Mouse (Mus musculus) limb, embryonic 12.5 days (tissue): ENCODE results near the gene Ccnj. TPM values are rescaled to one million over a fixed set of nuclear protein-coding genes. Genes with fewer than 3 reads are reported as not detected.
A peak's percentile ranks its signal among the peaks of the same experiment; 100 is the strongest.

ENCODE experiments used
- ATAC-seq: fragments of 200-750 bp; cut with Nextera tagmentation; 2 replicates; pipeline ENCODE4 v1.8.0; 2017; ENCODE audit warnings: low read depth, moderate TSS enrichment; ENCODE audit not compliant: insufficient number of reproducible peaks, insufficient read depth, low FRiP score, low TSS enrichment
- H3K27ac ChIP-seq: fragments of 300-500 bp; sonication (generic); 2 replicates; pipeline ENCODE4 v1.5.1; 2016; ENCODE audit warnings: mild to moderate bottlenecking, moderate library complexity
- H3K27me3 ChIP-seq: fragments of 300-500 bp; sonication (generic); 2 replicates; pipeline ENCODE4 v1.6.1; 2016; ENCODE audit warnings: mild to moderate bottlenecking, moderate library complexity
- H3K36me3 ChIP-seq: fragments of 300-500 bp; sonication (generic); 2 replicates; pipeline ENCODE4 v1.6.1; 2016; ENCODE audit warnings: mild to moderate bottlenecking, moderate library complexity
- H3K4me1 ChIP-seq: fragments of 300-500 bp; sonication (generic); replicated peaks from 2 replicates; pipeline ENCODE4 v1.6.1; 2016
- H3K4me2 ChIP-seq: fragments of 300-500 bp; sonication (generic); 2 replicates; pipeline ENCODE4 v1.6.1; 2016; ENCODE audit warnings: mild to moderate bottlenecking, moderate library complexity
- H3K4me3 ChIP-seq: fragments of 300-500 bp; sonication (generic); replicated peaks from 2 replicates; pipeline ENCODE4 v1.5.1; 2016; ENCODE audit warnings: mild to moderate bottlenecking
- H3K9ac ChIP-seq: fragments of 300-500 bp; sonication (generic); replicated peaks from 2 replicates; pipeline ENCODE4 v1.6.1; 2016; ENCODE audit warnings: mild to moderate bottlenecking, moderate library complexity
- H3K9me3 ChIP-seq: fragments of 300-500 bp; sonication (generic); 2 replicates; pipeline ENCODE4 v1.6.1; 2016; ENCODE audit warnings: mild to moderate bottlenecking, moderate library complexity
- WGBS: fragments of 180-500 bp; shearing (Covaris S2); methylation state at CpG from one replicate; pipeline ENCODE4 v1.1.7; 2016; 5-methylcytosine and 5-hydroxymethylcytosine counted together
- polyA plus RNA-seq: library from polyadenylated mRNA; unstranded; fragments of >200 nt; fragmentation: Nextera tagmentation; extraction: Ambion mirVana; gene quantifications from 2 replicates; pipeline ENCODE4 v1.2.1, GENCODE M21; 2016

Gene Ccnj
- 25.8 and 30.0 TPM in 2 replicates for polyA plus RNA-seq

DNA sequence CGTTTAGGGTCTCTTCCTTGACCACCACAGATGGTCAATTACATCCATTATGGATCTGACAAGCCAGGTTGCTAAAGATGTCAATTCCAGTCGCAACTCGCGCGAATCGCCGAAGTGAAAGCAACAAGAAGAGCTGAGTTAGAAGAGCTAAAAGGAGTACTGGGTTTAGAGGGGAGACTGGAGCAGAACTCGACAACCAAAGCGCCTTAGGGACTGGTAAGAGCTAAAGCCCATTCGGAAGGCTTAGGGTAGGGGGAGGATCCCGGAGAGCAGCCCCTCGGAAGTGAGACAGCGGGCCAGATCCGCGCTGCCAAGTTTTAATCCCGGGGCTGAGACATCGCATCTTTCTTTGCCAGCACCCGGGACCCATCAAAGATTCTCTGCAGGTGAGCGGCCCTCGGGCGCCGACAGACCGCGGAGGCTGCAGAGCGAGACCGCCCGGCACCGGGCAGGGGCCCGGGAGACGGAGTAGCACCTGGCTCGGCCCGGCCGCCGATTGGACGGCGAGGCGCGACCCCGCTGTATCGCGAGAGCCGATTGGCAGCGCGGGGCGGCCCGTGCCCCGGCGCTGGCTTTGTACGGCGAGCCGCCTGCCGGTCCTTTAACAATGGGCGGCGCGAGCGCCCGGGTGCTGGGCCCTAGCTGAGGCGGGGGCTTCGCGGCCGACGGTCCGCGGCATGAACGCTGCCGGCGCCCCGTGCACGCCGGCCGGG, at the start of gene Ccnj:
Ccnj (plus strand) TSS at position 577 of the 713 bp plus-strand sequence.
- Histone ChIP-seq H3K9ac (peak within 1 kb of the TSS; percentile 98), H3K9me3 (no peaks in the 10 kb centered on the region), H3K4me2 (peak within 1 kb of the TSS; percentile 85), H3K4me3 (peak within 1 kb of the TSS; percentile 86), H3K27ac (peak within 1 kb of the TSS; percentile 97), H3K4me1 (peaks cover 35% of the 10 kb centered on the region), H3K27me3 (no peaks in the 10 kb centered on the region), H3K36me3 (no peaks in the 10 kb centered on the region)
- under 1% methylated on average over 71 of the region's 71 CpGs for WGBS
- peak; percentile 97 for ATAC-seq

DNA sequence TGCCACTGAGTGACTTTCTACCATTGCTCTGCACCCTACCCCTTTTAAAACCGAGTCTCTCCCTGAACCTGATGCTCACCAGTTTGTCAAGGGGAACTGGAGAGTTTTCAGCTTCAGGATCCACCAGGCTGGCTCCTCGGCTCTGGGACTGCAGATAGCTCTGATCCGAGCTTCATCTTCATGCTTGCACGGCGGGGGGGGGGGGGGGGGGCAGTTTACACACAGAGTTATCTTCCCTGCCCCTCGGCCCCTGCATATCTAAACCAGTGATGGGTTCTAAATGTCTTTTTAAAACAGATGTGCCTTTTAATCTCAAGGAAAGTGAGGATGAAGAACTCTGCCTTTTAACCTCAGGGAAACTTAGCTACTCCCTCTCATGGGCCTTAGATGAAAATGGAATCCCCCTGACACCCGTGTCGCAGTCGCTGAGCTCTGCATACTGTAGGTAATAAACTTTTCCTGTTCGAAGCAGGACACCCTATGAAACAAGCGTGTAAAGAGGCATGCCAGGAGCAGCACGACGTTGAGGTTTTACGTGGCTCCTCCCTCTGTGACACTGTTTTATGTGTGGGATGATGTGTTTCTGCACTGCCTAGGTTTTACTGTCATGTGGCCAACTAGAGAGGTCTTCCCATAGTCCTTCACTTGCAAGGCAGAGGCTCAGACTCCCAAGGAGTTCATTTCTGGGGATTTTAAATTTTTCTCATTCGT, 42.9 kb upstream of the Ccnj start:
- ATAC-seq = no peak
- 48% methylated on average over 14 of the region's 15 CpGs for WGBS
- no peak overlapping the region for H3K27ac ChIP-seq
- H3K36me3 ChIP-seq = no peaks in the 10 kb centered on the region
- H3K4me1 ChIP-seq = no peaks in the 10 kb centered on the region
- H3K9me3 ChIP-seq = no peaks in the 10 kb centered on the region
- no peak overlapping the region for H3K4me2 ChIP-seq
- no peak overlapping the region for H3K9ac ChIP-seq
- no peak overlapping the region for H3K4me3 ChIP-seq
- H3K27me3 ChIP-seq = no peaks in the 10 kb centered on the region

DNA sequence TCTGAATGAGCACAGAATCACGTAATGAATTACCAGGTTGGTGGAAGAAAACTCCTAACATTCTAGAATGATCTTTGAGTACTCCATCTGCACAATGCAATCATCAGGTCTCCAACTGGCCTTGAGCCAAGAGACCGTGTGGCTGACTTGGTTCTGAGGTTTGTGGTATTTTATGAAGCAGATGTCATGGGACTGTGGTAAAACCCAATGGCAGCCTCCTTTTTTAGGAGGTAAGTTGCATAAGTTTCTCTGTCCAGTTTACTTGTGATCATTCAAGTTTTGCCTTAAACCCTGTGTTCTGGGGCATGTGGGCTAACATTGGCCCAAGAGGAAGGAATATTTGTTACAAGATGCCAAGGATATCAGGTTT, 42.4 kb upstream of the Ccnj start:
- no peak for ATAC-seq
- H3K9ac ChIP-seq = no peak overlapping the region
- H3K4me2 ChIP-seq = no peak overlapping the region
- no peaks in the 10 kb centered on the region for H3K4me1 ChIP-seq
- 61% methylated on average over 2 of the region's 2 CpGs for WGBS
- no peaks in the 10 kb centered on the region for H3K9me3 ChIP-seq
- H3K27ac ChIP-seq = no peak overlapping the region
- no peaks in the 10 kb centered on the region for H3K27me3 ChIP-seq
- no peak overlapping the region for H3K4me3 ChIP-seq
- no peaks in the 10 kb centered on the region for H3K36me3 ChIP-seq

DNA sequence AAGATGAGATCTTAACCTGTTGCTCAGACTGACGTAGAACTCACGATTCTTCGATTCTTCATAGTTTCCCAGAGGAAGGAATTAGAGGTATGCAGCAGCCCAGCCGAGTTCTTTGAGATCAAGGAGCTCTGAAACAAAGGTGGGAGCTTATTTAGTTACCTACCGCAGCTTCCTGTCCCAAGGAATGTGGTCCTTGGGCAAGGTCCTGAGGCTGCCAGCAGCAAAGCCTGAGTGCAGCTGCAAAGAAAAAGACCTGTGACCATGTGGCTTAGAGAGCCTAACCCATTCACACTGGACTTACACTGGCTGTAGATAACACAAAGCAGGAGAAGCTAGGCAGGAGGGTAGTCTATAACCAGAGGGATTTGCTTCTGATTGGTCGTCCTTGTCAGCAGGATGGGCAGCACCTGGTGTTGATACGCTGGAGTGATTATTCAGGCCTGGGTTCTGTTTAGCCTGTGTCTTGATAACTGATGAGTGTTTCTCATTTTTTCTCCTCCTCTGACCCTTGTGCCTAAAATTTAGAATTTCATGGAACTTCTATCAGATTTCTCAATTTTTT, 25.8 kb upstream of the Ccnj start:
- H3K27ac ChIP-seq = no peak overlapping the region
- no peak overlapping the region for H3K4me2 ChIP-seq
- H3K36me3 ChIP-seq = no peaks in the 10 kb centered on the region
- peaks cover 6% of the 10 kb centered on the region; the same call in 1 of the 2 replicates for H3K4me1 ChIP-seq
- 40% methylated on average over 7 of the region's 7 CpGs for WGBS
- ATAC-seq = no peak
- H3K4me3 ChIP-seq = no peak overlapping the region
- no peaks in the 10 kb centered on the region for H3K9me3 ChIP-seq
- H3K27me3 ChIP-seq = no peaks in the 10 kb centered on the region
- H3K9ac ChIP-seq = no peak overlapping the region

DNA sequence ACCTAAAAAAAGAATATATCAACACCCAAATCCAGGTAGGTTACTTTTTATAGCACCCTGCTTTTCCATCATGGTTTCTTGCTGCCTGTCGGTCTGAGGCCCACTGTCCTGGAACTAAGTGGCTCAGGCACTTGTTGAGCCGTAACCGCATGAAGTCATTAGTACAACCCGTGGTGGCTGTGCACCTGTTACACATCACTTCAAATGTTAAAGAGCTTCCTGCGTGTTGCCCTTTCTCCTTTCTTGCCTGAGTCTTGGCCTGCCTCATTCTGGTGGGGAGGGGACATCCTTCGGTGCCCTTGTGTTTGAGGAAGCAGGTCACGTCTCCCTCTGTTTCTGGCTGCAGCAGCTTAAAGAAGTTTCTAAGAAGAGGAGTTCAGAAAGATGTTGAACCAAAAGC, 21.2 kb upstream of the Ccnj start:
- H3K4me2 ChIP-seq = no peak overlapping the region
- WGBS = 63% methylated on average over 7 of the region's 7 CpGs
- H3K27me3 ChIP-seq = no peaks in the 10 kb centered on the region
- ATAC-seq = no peak
- no peak overlapping the region for H3K4me3 ChIP-seq
- peaks cover 5% of the 10 kb centered on the region; the same call in 1 of the 2 replicates for H3K4me1 ChIP-seq
- H3K36me3 ChIP-seq = no peaks in the 10 kb centered on the region
- H3K9me3 ChIP-seq = no peaks in the 10 kb centered on the region
- H3K9ac ChIP-seq = no peak overlapping the region
- no peak overlapping the region for H3K27ac ChIP-seq

DNA sequence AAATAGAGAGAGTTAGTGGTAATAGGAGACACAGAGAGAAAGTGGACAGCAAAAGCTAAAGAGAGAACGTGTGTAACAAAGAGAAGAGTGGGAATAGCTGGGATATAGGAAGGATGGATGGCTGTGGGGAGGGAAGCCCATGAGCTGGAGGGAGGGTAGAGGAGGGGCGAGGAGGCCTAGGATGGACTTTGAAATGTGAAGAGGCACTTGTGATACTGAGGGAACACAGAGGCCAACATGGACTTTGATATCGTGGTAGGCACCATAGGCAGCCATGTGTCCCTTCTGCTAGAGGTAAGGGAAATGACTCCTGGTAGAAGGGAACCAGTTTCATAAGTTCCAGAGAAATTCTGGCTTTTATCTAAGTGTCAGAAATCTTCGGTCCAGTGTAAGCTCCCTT, 19.2 kb upstream of the Ccnj start:
- Histone ChIP-seq H3K9ac (no peak overlapping the region), H3K4me3 (no peak overlapping the region), H3K27me3 (no peaks in the 10 kb centered on the region), H3K4me2 (no peak overlapping the region), H3K36me3 (no peaks in the 10 kb centered on the region), H3K9me3 (no peaks in the 10 kb centered on the region), H3K4me1 (no peaks in the 10 kb centered on the region; the same call in 1 of the 2 replicates), H3K27ac (no peak overlapping the region)
- no peak for ATAC-seq
- WGBS = 85% methylated on average over 4 of the region's 4 CpGs

DNA sequence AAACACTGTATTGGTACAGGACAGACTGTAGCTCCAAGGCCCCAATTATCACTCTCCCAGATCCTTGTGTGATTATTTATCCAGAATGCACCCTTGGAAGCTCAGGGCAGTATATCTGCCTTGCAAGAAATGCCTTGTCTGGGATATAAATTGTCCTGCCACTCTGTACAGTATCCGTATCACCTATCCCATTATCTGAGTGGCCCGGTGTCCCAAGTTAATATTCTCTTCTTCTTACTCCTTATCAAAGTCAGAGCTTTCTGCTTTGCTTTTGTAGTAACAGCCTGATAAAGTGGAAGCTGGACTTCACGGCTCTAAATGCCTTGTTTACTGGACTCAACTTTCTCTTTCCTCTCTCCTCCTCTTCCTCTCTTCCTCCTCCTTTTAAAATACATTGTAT, 18.3 kb upstream of the Ccnj start:
- Histone ChIP-seq H3K36me3 (no peaks in the 10 kb centered on the region), H3K27me3 (no peaks in the 10 kb centered on the region), H3K4me3 (no peak overlapping the region), H3K4me1 (no peaks in the 10 kb centered on the region; the same call in 1 of the 2 replicates), H3K4me2 (no peak overlapping the region), H3K27ac (no peak overlapping the region), H3K9ac (no peak overlapping the region), H3K9me3 (no peaks in the 10 kb centered on the region)
- 83% methylated on average over 3 of the region's 3 CpGs for WGBS
- ATAC-seq = no peak

DNA sequence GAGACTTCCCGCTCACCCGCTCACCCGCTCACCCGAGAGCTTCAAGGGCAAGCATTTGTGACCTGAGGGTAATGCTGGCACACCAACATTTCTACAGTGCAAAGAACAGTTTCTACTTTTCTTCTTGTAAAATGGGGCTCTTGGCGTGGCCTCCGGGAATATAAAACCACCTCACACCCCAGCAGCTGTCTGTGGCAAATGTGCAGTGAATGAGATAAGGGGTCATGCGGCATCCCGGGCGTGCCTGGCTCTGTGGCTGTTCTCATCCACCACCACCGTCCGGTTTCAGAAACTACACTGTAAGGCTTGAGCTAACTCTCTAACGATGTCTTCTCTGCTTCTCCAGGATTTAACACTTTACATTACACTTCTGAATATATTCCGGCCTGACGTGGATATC, 17.7 kb upstream of the Ccnj start:
- Histone ChIP-seq H3K27ac (no peak overlapping the region), H3K9me3 (no peaks in the 10 kb centered on the region), H3K4me3 (no peak overlapping the region), H3K4me2 (no peak overlapping the region), H3K27me3 (no peaks in the 10 kb centered on the region), H3K9ac (no peak overlapping the region), H3K36me3 (no peaks in the 10 kb centered on the region), H3K4me1 (no peaks in the 10 kb centered on the region; the same call in 1 of the 2 replicates)
- 68% methylated on average over 14 of the region's 14 CpGs for WGBS
- ATAC-seq = no peak

DNA sequence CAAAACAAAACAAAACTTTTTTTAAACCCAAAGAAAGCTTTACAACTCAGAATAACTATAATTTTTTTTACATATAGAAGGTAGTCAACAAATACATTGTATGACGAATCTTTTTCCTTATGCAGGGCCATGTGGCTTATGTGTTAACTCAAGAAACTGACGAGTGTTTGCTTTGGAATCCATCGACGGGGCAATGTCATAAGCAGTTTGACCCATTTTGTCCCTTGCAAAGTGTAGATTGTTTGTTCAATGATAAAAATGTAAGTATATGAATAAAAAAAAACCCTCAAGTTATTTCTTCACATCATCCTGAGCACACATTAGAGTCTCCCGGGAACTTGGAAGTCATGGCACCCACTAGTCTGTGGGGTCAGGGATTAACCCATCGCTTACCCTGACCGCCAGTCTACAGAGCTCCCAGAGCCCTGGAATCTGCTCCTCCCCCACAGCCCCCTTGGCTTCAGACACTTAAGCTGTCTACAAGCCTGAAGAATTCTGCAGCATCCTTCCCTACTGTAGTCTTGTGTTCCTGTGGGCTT, 15.4 kb upstream of the Ccnj start:
- Histone ChIP-seq H3K9me3 (no peaks in the 10 kb centered on the region), H3K4me3 (no peak overlapping the region), H3K27ac (no peak overlapping the region), H3K27me3 (no peaks in the 10 kb centered on the region), H3K9ac (no peak overlapping the region), H3K36me3 (no peaks in the 10 kb centered on the region), H3K4me1 (no peaks in the 10 kb centered on the region), H3K4me2 (no peak overlapping the region)
- no peak for ATAC-seq
- 87% methylated on average over 7 of the region's 7 CpGs for WGBS

DNA sequence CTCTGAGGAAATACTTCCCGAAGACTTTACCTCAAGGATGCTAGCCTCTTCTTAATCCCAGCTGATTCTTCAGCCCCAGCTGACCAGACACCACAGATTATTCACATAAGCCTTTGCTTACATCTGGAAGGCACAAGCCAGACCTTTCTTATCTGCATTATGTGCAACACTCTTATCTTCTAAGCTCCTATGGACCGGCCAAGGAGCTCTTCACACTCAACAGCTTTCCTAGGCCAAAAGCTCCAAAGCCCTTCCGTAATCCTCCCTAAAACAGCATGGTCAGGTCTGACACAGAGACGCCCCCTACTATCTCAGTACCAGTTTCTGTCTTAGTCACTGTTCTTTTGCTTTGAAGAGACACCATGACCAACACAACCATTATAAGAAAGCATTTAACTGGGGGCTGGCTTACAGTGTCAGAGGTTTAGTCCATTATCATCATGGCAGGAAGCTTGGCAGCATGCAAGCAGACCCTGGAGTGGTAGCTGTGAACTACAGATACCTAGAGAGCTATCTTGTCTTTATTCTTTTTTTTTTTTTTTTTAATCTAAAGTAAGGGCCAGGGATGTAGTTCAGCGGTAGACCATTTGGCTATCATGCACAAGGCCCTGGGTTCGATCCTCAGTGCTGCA, 13.1 kb upstream of the Ccnj start:
- 85% methylated on average over 6 of the region's 6 CpGs for WGBS
- H3K36me3 ChIP-seq = no peaks in the 10 kb centered on the region
- no peak for ATAC-seq

DNA sequence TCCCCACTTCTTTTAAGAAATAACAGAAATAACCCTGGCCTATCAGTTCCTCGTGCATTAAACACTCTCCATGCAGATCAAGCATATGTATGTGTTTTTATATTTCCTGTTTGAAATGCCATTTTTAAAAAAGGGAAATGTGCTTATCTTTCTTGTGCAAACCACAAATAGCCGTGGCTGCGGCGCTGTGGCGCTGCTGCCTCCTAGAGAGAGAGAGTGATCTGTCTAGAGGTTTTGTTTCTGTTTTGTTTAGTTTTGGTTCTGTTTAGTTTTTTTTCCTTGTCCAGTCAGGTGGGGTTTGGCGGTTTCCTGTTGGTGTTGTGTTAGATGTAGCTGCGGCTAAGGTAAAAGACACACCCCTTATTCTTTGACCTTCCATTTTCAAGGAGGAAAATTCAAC, 12.3 kb upstream of the Ccnj start:
- no peaks in the 10 kb centered on the region for H3K9me3 ChIP-seq
- H3K27me3 ChIP-seq = no peaks in the 10 kb centered on the region
- no peaks in the 10 kb centered on the region for H3K4me1 ChIP-seq
- no peak overlapping the region for H3K9ac ChIP-seq
- H3K4me2 ChIP-seq = no peak overlapping the region
- WGBS = 81% methylated on average over 7 of the region's 7 CpGs
- no peak for ATAC-seq
- H3K4me3 ChIP-seq = no peak overlapping the region
- H3K27ac ChIP-seq = no peak overlapping the region
- H3K36me3 ChIP-seq = no peaks in the 10 kb centered on the region

More for the DNA sequence above, 13.1 kb upstream of the Ccnj start:
- H3K4me1 ChIP-seq = no peaks in the 10 kb centered on the region
- H3K9ac ChIP-seq = no peak overlapping the region
- H3K9me3 ChIP-seq = no peaks in the 10 kb centered on the region
- H3K4me3 ChIP-seq = no peak overlapping the region
- no peaks in the 10 kb centered on the region for H3K27me3 ChIP-seq
- no peak overlapping the region for H3K27ac ChIP-seq
- H3K4me2 ChIP-seq = no peak overlapping the region
